Mouse (Mus musculus): Measurements from ENCODE around the gene Lgals9.
"Not testable (repeated sequence)": the region's sequence is repeated elsewhere in the genome, so short reads cannot be mapped to it uniquely, and the experiment has no call there.

Gene Lgals9

GRCm38 (mm10) chr11:79008007-79008775, 23.4 kb upstream of the Lgals9 start:
- no peak for DNase-seq (ENCODE audit: low read depth, low spot score)

DNA sequence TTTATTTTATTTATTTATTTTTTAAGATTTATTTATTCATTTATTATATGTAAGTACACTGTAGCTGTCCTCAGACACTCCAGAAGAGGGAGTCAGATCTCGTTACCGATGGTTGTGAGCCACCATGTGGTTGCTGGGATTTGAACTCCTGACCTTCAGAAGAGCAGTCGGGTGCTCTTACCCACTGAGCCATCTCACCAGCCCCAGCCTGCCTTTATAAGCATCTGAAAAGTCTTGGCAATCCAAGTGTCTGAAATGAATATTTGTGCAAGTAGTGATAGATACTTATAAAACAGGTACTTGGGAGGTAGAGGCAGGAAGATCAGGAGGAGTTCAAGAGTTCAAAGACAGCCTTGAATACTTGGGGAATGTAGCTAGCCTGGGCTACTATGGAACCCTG, 22.6 kb upstream of the Lgals9 start:
- DNase-seq (ENCODE audit: low read depth, low spot score) = not testable (repeated sequence)

GRCm38 (mm10) chr11:79006417-79006816, 21.7 kb upstream of the Lgals9 start:
- no peak for DNase-seq (ENCODE audit: low read depth, low spot score)

- DNase-seq (ENCODE audit: low read depth, low spot score) = no peak
Measured at GRCm38 (mm10) chr11:79005578-79006394, 21.0 kb upstream of the Lgals9 start.

- DNase-seq (ENCODE audit: low read depth, low spot score) = no peak
Measured at GRCm38 (mm10) chr11:79003769-79004638, 19.3 kb upstream of the Lgals9 start.

GRCm38 (mm10) chr11:79003053-79003768, 18.5 kb upstream of the Lgals9 start:
- DNase-seq (ENCODE audit: low read depth, low spot score) = no peak

DNA sequence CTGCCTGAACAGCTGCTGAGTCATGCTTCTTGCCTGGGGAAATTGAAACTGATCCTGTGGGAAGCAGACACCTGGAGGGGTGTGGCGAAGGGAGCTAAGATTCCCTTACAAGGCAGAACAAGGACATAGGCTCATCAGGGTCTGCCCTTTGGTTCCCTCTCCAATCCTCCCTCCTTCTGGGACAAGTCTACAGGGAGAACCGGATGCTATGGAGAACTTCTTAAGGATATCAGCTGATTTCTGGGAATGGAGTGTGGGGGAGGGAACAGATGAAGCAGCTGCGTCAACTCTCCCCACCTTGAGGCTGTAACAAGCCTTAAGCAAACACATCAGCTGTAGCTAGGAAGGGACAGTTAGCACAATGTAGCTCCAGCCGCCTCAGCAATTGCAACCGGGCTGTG, 17.8 kb upstream of the Lgals9 start:
- peak; percentile 48 for DNase-seq (ENCODE audit: low read depth, low spot score)

- no peak for DNase-seq (ENCODE audit: low read depth, low spot score)
Measured at GRCm38 (mm10) chr11:79001871-79002270, 17.1 kb upstream of the Lgals9 start.

- no peak for DNase-seq (ENCODE audit: low read depth, low spot score)
Measured at GRCm38 (mm10) chr11:78999118-78999517, 14.4 kb upstream of the Lgals9 start.

DNA sequence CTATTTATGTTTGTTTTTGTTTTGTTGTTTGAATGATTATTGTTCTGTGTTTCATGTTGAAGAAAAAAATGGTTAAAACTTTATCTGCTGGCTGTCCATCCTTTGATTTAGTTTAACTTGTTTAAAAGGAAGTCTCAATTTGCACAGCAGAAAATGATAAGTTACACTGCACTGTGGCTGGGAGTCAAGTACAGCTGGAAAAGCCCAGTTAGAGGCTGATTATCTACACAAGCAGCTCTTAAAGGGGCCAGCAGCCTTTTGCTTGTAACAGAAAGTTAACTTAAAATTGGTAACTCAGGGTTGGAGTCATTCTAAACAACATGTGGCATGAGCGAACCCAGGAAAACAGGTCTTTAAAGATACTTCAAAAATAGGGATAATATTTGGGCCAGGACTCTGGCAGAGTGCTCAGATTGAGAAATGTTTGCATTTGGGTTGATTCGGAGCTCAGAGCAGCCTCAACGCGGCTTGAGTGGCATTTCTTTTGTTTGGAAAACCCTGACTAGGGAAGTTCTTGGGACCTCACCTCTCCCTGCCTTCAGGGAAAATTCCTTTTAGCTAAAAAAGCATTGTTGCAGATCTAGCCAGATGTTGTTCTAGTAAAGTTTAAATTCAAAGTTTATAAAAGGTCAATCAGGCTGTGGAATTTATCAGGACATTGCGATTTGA, 6.3 kb upstream of the Lgals9 start:
- DNase-seq (ENCODE audit: low read depth, low spot score) = not testable (repeated sequence)

GRCm38 (mm10) chr11:78990096-78990495, 5.3 kb upstream of the Lgals9 start:
- DNase-seq (ENCODE audit: low read depth, low spot score) = no peak

DNA sequence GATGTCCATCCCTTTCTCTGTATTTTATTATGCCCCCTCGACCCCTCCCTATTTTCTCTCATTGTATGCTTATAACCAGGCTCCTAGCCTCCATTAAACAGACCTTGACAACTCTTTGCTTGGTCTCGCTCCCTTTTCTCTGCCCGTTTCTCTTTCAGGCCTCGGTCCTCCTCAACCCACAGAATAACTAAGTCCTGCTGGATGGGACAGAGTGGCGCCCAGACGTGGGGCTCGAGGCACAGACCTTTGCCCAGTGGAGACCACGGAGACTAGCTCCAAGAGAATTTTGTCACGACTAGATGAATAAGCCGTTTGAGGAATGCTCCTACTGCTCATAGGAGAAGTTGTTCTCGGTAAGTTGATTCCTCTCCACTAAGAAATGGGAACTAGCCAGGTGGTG, 4.5 kb upstream of the Lgals9 start:
- DNase-seq (ENCODE audit: low read depth, low spot score) = not testable (repeated sequence)

DNA sequence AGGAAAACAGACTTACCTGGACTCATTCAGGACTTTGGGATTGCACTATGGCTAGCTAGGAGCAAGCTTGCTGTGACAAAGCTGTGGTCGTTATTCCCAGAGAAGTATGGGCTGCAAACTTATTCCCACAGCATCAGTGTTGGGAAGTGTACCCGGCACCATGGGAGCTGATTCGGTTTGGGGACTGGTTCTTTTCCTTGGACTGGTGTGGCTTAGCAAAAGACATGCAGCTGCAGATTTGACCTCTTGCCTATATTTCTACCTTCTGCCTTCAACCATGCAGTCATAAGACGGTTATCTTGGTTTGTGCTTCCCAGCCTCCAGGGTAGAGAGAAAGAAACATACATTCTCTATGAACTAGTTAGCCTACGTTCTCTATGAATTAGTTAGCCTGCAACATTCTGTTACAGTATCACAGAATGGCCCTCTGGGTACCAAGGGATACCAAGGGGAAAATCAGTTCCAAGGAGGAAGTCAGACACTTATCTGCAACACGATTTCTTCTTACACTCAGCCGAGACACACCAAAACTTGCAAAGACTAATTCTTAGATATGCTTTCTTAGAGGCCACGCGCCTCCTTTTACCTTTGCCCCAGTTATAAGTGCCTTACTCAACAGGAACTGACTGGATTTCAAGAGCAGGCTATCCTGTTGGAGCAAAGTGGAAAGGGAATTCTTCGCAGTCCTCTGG, 1.7 kb upstream of the Lgals9 start:
- DNase-seq (ENCODE audit: low read depth, low spot score) = no peak

DNA sequence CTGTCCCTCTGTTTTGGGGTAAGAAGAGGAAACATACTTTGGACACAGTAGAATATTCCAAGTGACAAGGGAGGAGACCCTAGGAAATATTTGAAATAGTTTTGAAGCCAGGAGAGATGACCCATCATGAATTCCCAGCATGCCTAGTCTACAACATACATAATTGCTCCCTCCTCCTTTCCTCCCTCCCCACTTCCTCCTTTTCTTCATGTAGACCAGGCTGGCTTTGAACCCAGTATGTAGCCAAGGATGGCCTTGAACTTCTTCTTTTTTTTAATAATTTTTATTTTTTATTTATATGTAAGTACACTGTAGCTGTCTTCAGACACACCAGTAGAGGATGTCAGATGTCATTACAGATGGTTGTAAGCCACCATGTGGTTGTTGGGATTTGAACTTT, 759 bp upstream of the Lgals9 start:
- DNase-seq (ENCODE audit: low read depth, low spot score) = peak; percentile 29

DNA sequence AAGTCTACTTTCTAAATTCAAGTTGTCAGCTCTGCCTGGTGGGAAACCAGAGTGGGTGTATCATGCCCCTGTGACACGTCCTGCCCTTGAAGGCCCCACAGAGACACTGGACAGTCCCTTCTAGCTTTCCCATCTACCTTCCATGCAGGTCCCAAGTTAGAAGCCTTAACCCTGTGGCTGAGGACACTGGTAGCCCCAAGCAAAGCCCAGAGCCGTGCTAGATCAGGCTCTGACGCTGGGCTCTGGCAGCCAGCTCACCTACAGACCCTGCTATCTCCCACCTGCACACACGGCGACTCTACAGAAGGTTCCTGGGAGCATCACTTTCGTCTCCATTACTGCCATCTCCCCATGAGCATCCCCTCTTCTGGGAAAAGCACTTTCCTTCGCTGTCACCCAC, 1.2 kb downstream of the Lgals9 start:
- DNase-seq (ENCODE audit: low read depth, low spot score) = no peak

DNA sequence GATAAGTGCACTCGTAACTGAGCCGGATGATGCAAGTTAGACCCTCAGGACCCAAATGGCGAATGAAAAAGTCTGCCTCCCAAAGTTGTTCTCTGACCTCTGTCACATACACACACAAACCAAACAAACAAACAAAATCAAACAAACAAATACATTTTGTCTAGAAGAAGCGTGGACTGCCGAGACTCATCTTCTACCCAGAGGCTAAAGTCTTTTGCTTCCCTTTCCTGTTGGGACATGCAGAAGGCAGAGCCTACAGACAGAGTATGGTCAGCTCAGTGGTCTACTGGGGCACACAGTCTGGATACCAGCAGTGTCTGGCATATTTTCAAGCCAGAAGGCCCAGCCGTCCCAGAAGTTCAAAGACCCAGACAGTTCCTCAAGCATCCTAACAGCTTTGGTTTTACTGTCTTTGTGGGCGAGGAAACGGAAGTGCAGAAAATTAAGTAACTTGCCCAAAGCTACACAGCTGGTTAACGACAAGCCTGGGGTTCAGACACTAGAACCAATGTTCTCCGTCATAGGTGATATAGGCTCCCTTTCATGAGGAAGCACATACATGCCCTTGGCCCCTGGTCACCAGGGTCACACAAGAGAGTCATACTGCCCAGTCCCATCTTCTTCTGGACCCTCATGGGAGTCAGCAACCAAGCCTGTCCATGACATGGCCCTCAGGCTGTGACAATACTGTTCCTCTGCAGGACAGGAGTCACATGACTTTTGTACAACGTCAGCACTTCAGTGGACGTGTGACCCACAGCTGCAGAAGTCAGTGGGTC, 2.0 kb downstream of the Lgals9 start:
- DNase-seq (ENCODE audit: low read depth, low spot score) = no peak

DNA sequence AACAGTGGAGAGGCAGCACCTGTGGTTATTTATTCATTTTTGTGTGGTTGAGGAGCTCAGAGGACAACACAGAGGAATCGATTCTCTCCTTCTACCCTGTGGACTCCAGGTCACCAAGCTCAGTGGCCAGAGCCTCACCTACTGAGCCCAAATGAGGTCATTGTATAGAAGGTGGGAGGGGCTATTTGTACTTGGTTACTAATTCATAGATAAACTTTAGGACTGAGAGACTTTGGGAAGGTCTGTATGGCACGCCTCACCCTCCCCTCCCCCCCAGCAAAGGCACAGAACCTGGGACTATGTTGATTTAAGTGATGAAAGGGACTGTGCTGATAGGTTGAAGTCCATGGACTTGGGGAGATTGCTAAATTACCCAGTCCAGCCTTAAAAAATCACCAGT, 2.7 kb downstream of the Lgals9 start:
- DNase-seq (ENCODE audit: low read depth, low spot score) = no peak

- no peak for DNase-seq (ENCODE audit: low read depth, low spot score)
Measured at GRCm38 (mm10) chr11:78980083-78980634, 4.6 kb downstream of the Lgals9 start.

Data from 3T3-L1 (cell line).